Comparison of ENCODE assay signal across 8 mouse cellular contexts in genomic region chr12:71137686-71138085, GRCm38 (mm10). TPM values are rescaled to one million over a fixed set of nuclear protein-coding genes. Genes with fewer than 3 reads are reported as not detected.
A peak's percentile ranks its signal among the peaks of the same experiment; 100 is the strongest.
DNase-seq lines count a peak whose midpoint lies in the region; ATAC-seq and TF ChIP-seq lines count a peak whose summit lies in the region.

No protein-coding gene starts in this region.

- ATAC-seq in hindbrain, postnatal 0 days = no peak
- ATAC-seq in neural tube, embryonic 12.5 days (ENCODE audit: low FRiP score, low read depth) = no peak
- no peak for ATAC-seq in activated CD4-positive, CD25-positive, alpha-beta regulatory T cell, adult 4 months

- H3K4me2 ChIP-seq in hindbrain, postnatal 0 days (ENCODE audit: low read depth, low read length) = peak overlapping the region; percentile 83
- H3K4me2 ChIP-seq in neural tube, embryonic 12.5 days (replicated peaks) = peak overlapping the region; percentile 83

- peak overlapping the region; percentile 88; the same call in 1 of the 2 replicates for H3K9ac ChIP-seq in hindbrain, postnatal 0 days (replicated peaks; ENCODE audit: low read length)
- H3K9ac ChIP-seq in neural tube, embryonic 12.5 days = peak overlapping the region; percentile 84

- intact Hi-C loops in left cerebral cortex, adult 2 months (cut with DNase I) = no loop called here
- intact Hi-C loops in left cerebral cortex, postnatal 36 days (cut with DNase I) = loop anchor here (5.0 kb wide), 1 partner anchor 120 kb away; the partner anchor contains the start of gene Arid4a

- no peak overlapping the region for H3K27ac ChIP-seq in left cerebral cortex, adult 2 months
- H3K27ac ChIP-seq in brown adipose tissue, adult 24 weeks (replicated peaks; ENCODE audit: low read depth, low read length) = no peak overlapping the region
- 0 out of 2 replicates have a peak overlapping the region, but pooled peaks have one; percentile 86 for H3K27ac ChIP-seq in hindbrain, postnatal 0 days
- H3K27ac ChIP-seq in neural tube, embryonic 12.5 days = no peak overlapping the region

- H3K9me3 ChIP-seq in hindbrain, postnatal 0 days (ENCODE audit: low read length) = no peaks in the 10 kb centered on the region
- H3K9me3 ChIP-seq in neural tube, embryonic 12.5 days = no peaks in the 10 kb centered on the region

- peaks cover 3% of the 10 kb centered on the region; the same call in 1 of the 2 replicates for H3K4me1 ChIP-seq in brown adipose tissue, adult 24 weeks (ENCODE audit: control insufficient read depth, insufficient read depth, insufficient read length, low read length)
- H3K4me1 ChIP-seq in hindbrain, postnatal 0 days (ENCODE audit: insufficient read depth, low read length) = 0 out of 2 replicates have a peak, but pooled peaks cover 7% of the 10 kb centered on the region
- peaks cover 17% of the 10 kb centered on the region for H3K4me1 ChIP-seq in neural tube, embryonic 12.5 days

- no peaks in the 10 kb centered on the region for H3K27me3 ChIP-seq in hindbrain, postnatal 0 days (ENCODE audit: insufficient read depth, low read length)
- no peaks in the 10 kb centered on the region for H3K27me3 ChIP-seq in neural tube, embryonic 12.5 days (replicated peaks)

- DNase-seq in left cerebral cortex, adult 2 months (ENCODE audit: extremely low spot score in 1 of 2, low spot score in 2 of 2) = no peak
- DNase-seq in left cerebral cortex, postnatal 36 days (ENCODE audit: low spot score in 2 of 2) = no peak
- no peak for DNase-seq in hindbrain, postnatal 0 days (ENCODE audit: low spot score)
- no peak for DNase-seq in gastrocnemius, postnatal 4 days (ENCODE audit: low spot score in 2 of 2)
- no peak for DNase-seq in cerebellum, adult 11 months

- H3K36me3 ChIP-seq in hindbrain, postnatal 0 days (ENCODE audit: insufficient read depth, low read length) = peaks cover 14% of the 10 kb centered on the region; the same call in 1 of the 2 replicates
- H3K36me3 ChIP-seq in neural tube, embryonic 12.5 days = peaks cover 36% of the 10 kb centered on the region

- TF ChIP-seq CTCF in left cerebral cortex, adult 2 months (IDR thresholded peaks at IDR 0.05) = no peak
- no peak for TF ChIP-seq CTCF in hindbrain, postnatal 0 days (IDR thresholded peaks at IDR 0.05; ENCODE audit: low read depth)

- 8% methylated on average over 11 of the region's 11 CpGs for WGBS in hindbrain, postnatal 0 days
- 9% methylated on average over 11 of the region's 11 CpGs for WGBS in neural tube, embryonic 12.5 days

- H3K4me3 ChIP-seq in left cerebral cortex, adult 2 months = peak overlapping the region; percentile 80
- H3K4me3 ChIP-seq in brown adipose tissue, adult 24 weeks (ENCODE audit: insufficient read depth, low read depth, low read length) = peak overlapping the region; percentile 53
- peak overlapping the region; percentile 98 for H3K4me3 ChIP-seq in hindbrain, postnatal 0 days (ENCODE audit: low read length)
- peak overlapping the region; percentile 93 for H3K4me3 ChIP-seq in neural tube, embryonic 12.5 days

RNA-seq across cellular contexts. Expression of gene 2700049A03Rik, which starts 1.0 kb away (rescaled TPM):
- 1 to 10 TPM; 5.6 to 5.7 TPM for total RNA-seq in left cerebral cortex, adult 2 months (2021)
- total RNA-seq in left cerebral cortex, postnatal 36 days (2021) = 10 to 100 TPM in 1 of 2 experiments, 1 to 10 TPM in 1; 5.4 to 10.9 TPM
- polyA plus RNA-seq in brown adipose tissue, adult 24 weeks (2012; ENCODE audit: insufficient read depth, insufficient read length, missing spikeins) = 0.83 and 2.5 TPM in 2 replicates
- total RNA-seq in hindbrain, postnatal 0 days (2014; rRNA removed) = 7.2 and 7.8 TPM in 2 replicates
- 7.4 and 7.5 TPM in 2 replicates for polyA plus RNA-seq in hindbrain, postnatal 0 days (2015; fragmentation: Nextera tagmentation; extraction: Ambion mirVana)
- polyA plus RNA-seq in neural tube, embryonic 12.5 days (2016; fragmentation: Nextera tagmentation; extraction: Ambion mirVana) = 15.1 and 16.1 TPM in 2 replicates
- 1 to 10 TPM; 5.9 to 7.6 TPM for total RNA-seq in gastrocnemius, postnatal 4 days (2021)
- 10 to 100 TPM in 1 of 2 experiments, 1 to 10 TPM in 1; 8.0 to 10.8 TPM for polyA plus RNA-seq in activated CD4-positive, CD25-positive, alpha-beta regulatory T cell, adult 4 months (2017; shearing (Covaris generic))

RNA-seq across cellular contexts. Expression of gene Timm9, which starts 1.2 kb away (rescaled TPM):
- total RNA-seq in left cerebral cortex, adult 2 months (2021) = 10 to 100 TPM; 60.3 to 63.6 TPM
- total RNA-seq in left cerebral cortex, postnatal 36 days (2021) = 10 to 100 TPM; 49.7 to 67.7 TPM
- polyA plus RNA-seq in brown adipose tissue, adult 24 weeks (2012; ENCODE audit: insufficient read depth, insufficient read length, missing spikeins) = 106 and 142 TPM in 2 replicates
- total RNA-seq in hindbrain, postnatal 0 days (2014; rRNA removed) = 46.2 and 58.0 TPM in 2 replicates
- 147 TPM in 2 replicates for polyA plus RNA-seq in hindbrain, postnatal 0 days (2015; fragmentation: Nextera tagmentation; extraction: Ambion mirVana)
- polyA plus RNA-seq in neural tube, embryonic 12.5 days (2016; fragmentation: Nextera tagmentation; extraction: Ambion mirVana) = 79.4 and 86.6 TPM in 2 replicates
- 10 to 100 TPM; 28.7 to 32.9 TPM for total RNA-seq in gastrocnemius, postnatal 4 days (2021)
- 10 to 100 TPM; 33.1 to 38.3 TPM for polyA plus RNA-seq in activated CD4-positive, CD25-positive, alpha-beta regulatory T cell, adult 4 months (2017; shearing (Covaris generic))

RNA-seq across cellular contexts. Expression of gene Tomm20l, which starts 26.5 kb away (rescaled TPM):
- total RNA-seq in left cerebral cortex, adult 2 months (2021) = not detected
- not detected for total RNA-seq in left cerebral cortex, postnatal 36 days (2021)
- not detected in 2 replicates for polyA plus RNA-seq in brown adipose tissue, adult 24 weeks (2012; ENCODE audit: insufficient read depth, insufficient read length, missing spikeins)
- total RNA-seq in hindbrain, postnatal 0 days (2014; rRNA removed) = not detected in 2 replicates
- 0.29 TPM in 1 of 2 replicates, not detected in the other for polyA plus RNA-seq in hindbrain, postnatal 0 days (2015; fragmentation: Nextera tagmentation; extraction: Ambion mirVana)
- polyA plus RNA-seq in neural tube, embryonic 12.5 days (2016; fragmentation: Nextera tagmentation; extraction: Ambion mirVana) = not detected in 2 replicates
- not detected for total RNA-seq in gastrocnemius, postnatal 4 days (2021)
- polyA plus RNA-seq in activated CD4-positive, CD25-positive, alpha-beta regulatory T cell, adult 4 months (2017; shearing (Covaris generic)) = not detected
